Mouse (Mus musculus) adrenal gland, postnatal 36 days (tissue): ENCODE measurements around the gene Flad1. TPM values are rescaled to one million over a fixed set of nuclear protein-coding genes. Genes with fewer than 3 reads are reported as not detected.

ENCODE experiments used
- total RNA-seq, 2 experiments: library from RNA; stranded (reverse); gene quantifications; 2 replicates each; pipeline ENCODE4 v1.2.3; 2021

Flad1 gene
- total RNA-seq, 2 experiments from 2014 or later, result 23.3 to 30.0 TPM

Other genes with a start within 250 kb of the Flad1 start
- 10 to 100 TPM; 55.2 to 55.7 TPM for gene Clk2, start 247.1 kb downstream of the Flad1 start, total RNA-seq
- 10 to 100 TPM; 77.5 to 96.1 TPM for gene Scamp3, start 234.4 kb downstream of the Flad1 start, total RNA-seq
- 10 to 100 TPM; 13.5 to 17.1 TPM for gene Fam189b, start 228.7 kb downstream of the Flad1 start, total RNA-seq
- gene Gba, start 208.9 kb downstream of the Flad1 start, total RNA-seq, result 10 to 100 TPM; 64.2 to 70.6 TPM
- 10 to 100 TPM in 1 of 2 experiments, 1 to 10 TPM in 1; 7.7 to 11.4 TPM for gene Thbs3, start 196.7 kb downstream of the Flad1 start, total RNA-seq
- gene Mtx1, start 184.8 kb downstream of the Flad1 start, total RNA-seq, result 100 to 1,000 TPM; 136 to 165 TPM
- gene Muc1, start 182.8 kb downstream of the Flad1 start, total RNA-seq, result under 1 TPM in 1 of 2 experiments, not detected in 1; 0.56 TPM
- 100 to 1,000 TPM; 114 to 139 TPM for gene Krtcap2, start 165.9 kb downstream of the Flad1 start, total RNA-seq
- 1 to 10 TPM; 1.3 to 1.6 TPM for gene Trim46, start 165.6 kb downstream of the Flad1 start, total RNA-seq
- gene Dpm3, start 152.5 kb downstream of the Flad1 start, total RNA-seq, result 100 to 1,000 TPM; 117 to 130 TPM
- 10 to 100 TPM; 42.0 to 47.7 TPM for gene Slc50a1, start 141.3 kb downstream of the Flad1 start, total RNA-seq
- 10 to 100 TPM in 1 of 2 experiments, 1 to 10 TPM in 1; 9.8 to 12.5 TPM for gene Efna1, start 130.7 kb downstream of the Flad1 start, total RNA-seq
- gene Efna3, start 88.9 kb downstream of the Flad1 start, total RNA-seq, result under 1 TPM; 0.23 to 0.53 TPM
- 1 to 10 TPM in 1 of 2 experiments, under 1 TPM in 1; 0.93 to 1.3 TPM for gene Efna4, start 73.8 kb downstream of the Flad1 start, total RNA-seq
- 10 to 100 TPM; 45.9 to 79.9 TPM for gene Adam15, start 61.9 kb downstream of the Flad1 start, total RNA-seq
- gene Dcst2, start 49.9 kb downstream of the Flad1 start, total RNA-seq, result under 1 TPM; 0.20 to 0.56 TPM
- under 1 TPM in 1 of 2 experiments, not detected in 1; 0.56 TPM for gene Dcst1, start 46.6 kb downstream of the Flad1 start, total RNA-seq
- 10 to 100 TPM; 71.9 to 85.2 TPM for gene Zbtb7b, start 17.1 kb downstream of the Flad1 start, total RNA-seq
- gene Lenep, start 9.1 kb downstream of the Flad1 start, total RNA-seq, result 1 to 10 TPM in 1 of 2 experiments, under 1 TPM in 1; 0.40 to 1.3 TPM
- gene Cks1b, start 6.5 kb upstream of the Flad1 start, total RNA-seq, result 10 to 100 TPM; 25.1 to 36.1 TPM
- gene Shc1, start 6.6 kb upstream of the Flad1 start, total RNA-seq, result 10 to 100 TPM; 89.6 to 93.7 TPM
- 10 to 100 TPM; 35.0 to 40.6 TPM for gene Pygo2, start 18.3 kb upstream of the Flad1 start, total RNA-seq
- 10 to 100 TPM; 47.9 to 56.9 TPM for gene Pbxip1, start 24.8 kb upstream of the Flad1 start, total RNA-seq
- 10 to 100 TPM; 25.2 to 36.2 TPM for gene Pmvk, start 42.7 kb upstream of the Flad1 start, total RNA-seq
- 1 to 10 TPM; 3.4 to 3.7 TPM for gene Kcnn3, start 108.3 kb upstream of the Flad1 start, total RNA-seq